Mouse (Mus musculus) embryonic facial prominence, embryonic 14.5 days (tissue): ENCODE measurements around the gene Samd14. TPM values are rescaled to one million over a fixed set of nuclear protein-coding genes. Genes with fewer than 3 reads are reported as not detected.

ENCODE experiments used
- ATAC-seq: fragments of 200-750 bp; cut with Nextera tagmentation; 2 replicates; pipeline ENCODE4 v1.8.0; 2017; ENCODE audit warnings: low read depth, moderate number of reproducible peaks, moderate TSS enrichment
- DNase-seq: peaks from one replicate; pipeline ENCODE4 v3.0.0-alpha.2; 2015; ENCODE audit warnings: low spot score
- H3K27ac ChIP-seq: fragments of 300-500 bp; sonication (generic); replicated peaks from 2 replicates; pipeline ENCODE4 v1.5.1; 2014; ENCODE audit warnings: low read depth, mild to moderate bottlenecking, low read length, moderate library complexity
- H3K27me3 ChIP-seq: fragments of 300-500 bp; sonication (generic); replicated peaks from 2 replicates; pipeline ENCODE4 v1.6.1; 2014; ENCODE audit warnings: low read length; ENCODE audit not compliant: control insufficient read depth, insufficient read depth
- H3K36me3 ChIP-seq: fragments of 300-500 bp; sonication (generic); 2 replicates; pipeline ENCODE4 v1.6.1; 2014; ENCODE audit warnings: low read length, mixed read lengths; ENCODE audit not compliant: control insufficient read depth, insufficient read depth
- H3K4me1 ChIP-seq: fragments of 300-500 bp; sonication (generic); 2 replicates; pipeline ENCODE4 v1.6.1; 2014; ENCODE audit warnings: antibody characterized with exemption, low read length; ENCODE audit not compliant: control insufficient read depth, insufficient read depth
- H3K4me2 ChIP-seq: fragments of 300-500 bp; sonication (generic); 2 replicates; pipeline ENCODE4 v1.6.1; 2014; ENCODE audit warnings: low read depth, mild to moderate bottlenecking, low read length, moderate library complexity, mixed read lengths
- H3K4me3 ChIP-seq: fragments of 300-500 bp; sonication (generic); 2 replicates; pipeline ENCODE4 v1.5.1; 2014; ENCODE audit warnings: low read depth, mild to moderate bottlenecking, low read length
- H3K9ac ChIP-seq: fragments of 300-500 bp; sonication (generic); 2 replicates; pipeline ENCODE4 v1.6.1; 2014; ENCODE audit warnings: low read depth, mild to moderate bottlenecking, low read length, moderate library complexity, mixed read lengths
- H3K9me3 ChIP-seq: fragments of 300-500 bp; sonication (generic); 2 replicates; pipeline ENCODE4 v1.6.1; 2016; ENCODE audit warnings: low read length; ENCODE audit not compliant: control insufficient read depth
- WGBS: fragments of 180-500 bp; shearing (Covaris S2); extraction: QIAGEN DNeasy Blood & Tissue Kit; methylation state at CpG from one replicate; pipeline ENCODE4 v1.1.7; 2014; 5-methylcytosine and 5-hydroxymethylcytosine counted together
- polyA plus RNA-seq: library from polyadenylated mRNA; unstranded; fragments of >200 nt; fragmentation: Nextera tagmentation; extraction: Ambion mirVana; gene quantifications from 2 replicates; pipeline ENCODE4 v1.2.1, GENCODE M21; 2014

Gene Samd14
- polyA plus RNA-seq, 1 experiment from 2014 or later: 21.9 TPM

DNA sequence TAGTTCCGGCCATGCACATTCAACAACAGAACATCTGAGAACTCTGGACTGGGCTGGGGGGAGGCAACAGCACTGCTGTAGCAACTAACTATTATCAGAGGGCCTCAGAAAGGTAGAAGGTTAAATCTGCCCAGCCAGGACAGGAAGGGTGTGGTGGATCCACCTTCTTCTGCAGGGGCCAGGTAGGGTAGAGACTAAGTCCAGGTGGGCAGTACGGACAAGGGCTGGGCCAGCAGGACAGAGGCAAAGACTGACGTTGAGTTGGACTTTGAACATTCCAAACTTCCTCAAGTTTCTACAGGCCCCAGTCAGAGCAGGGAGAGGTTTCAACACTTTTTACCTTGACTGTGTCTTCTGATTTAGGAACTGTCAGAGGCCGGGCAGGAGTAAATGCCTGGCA is 65.0 kb downstream of the Samd14 start:
- Histone ChIP-seq H3K4me3 (peak overlapping the region; percentile 58; the same call in 1 of the 2 replicates), H3K36me3 (no peaks in the 10 kb centered on the region), H3K4me2 (peak overlapping the region; percentile 96), H3K9ac (no peak overlapping the region), H3K27me3 (peaks cover 30% of the 10 kb centered on the region), H3K9me3 (no peaks in the 10 kb centered on the region), H3K27ac (no peak overlapping the region), H3K4me1 (peaks cover 13% of the 10 kb centered on the region)
- DNase-seq (no peak), ATAC-seq (no peak)
- 55% methylated on average over 4 of the region's 4 CpGs for WGBS

DNA sequence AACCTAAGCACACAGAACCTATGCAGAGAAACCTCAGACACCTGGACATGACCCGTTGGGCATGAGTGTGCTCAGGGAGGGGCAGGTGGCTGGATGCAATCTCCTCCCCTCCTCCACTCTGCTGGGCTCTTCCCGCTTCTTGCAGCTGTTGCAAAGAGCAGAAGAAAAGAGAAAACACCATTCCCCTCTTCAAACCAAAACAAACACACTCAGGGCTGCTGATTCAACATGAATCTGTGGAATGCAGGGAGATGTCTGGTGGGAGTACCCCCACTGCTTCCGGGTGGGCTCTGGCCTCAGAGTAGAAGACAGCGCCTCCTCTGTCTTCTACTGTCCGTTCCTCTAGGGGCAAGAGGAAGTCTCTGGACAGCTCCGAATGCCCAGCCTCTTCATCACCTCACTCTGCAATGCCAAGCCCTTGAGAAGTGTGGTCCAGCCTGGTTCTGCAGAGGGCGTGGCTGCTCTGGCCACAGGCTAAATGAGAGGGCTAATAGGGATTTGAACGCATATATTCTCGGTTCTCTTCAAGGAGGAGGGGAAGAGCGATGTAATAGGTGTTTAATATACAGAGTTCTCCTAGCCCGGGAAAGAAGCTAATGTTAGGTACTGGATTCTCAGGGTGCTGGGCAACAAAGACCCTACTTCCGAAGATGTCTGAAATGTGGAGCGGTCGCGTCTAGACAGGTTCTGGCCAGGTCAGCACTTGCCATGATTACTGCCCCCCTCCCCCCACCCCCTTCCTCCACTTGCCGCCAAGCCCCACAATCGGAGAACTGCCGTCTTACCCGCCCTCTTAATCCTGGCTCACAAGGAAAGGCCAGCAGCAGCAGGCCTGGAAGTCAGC is 65.7 kb downstream of the Samd14 start:
- Histone ChIP-seq H3K4me1 (peaks cover 13% of the 10 kb centered on the region), H3K27me3 (peaks cover 30% of the 10 kb centered on the region), H3K36me3 (no peaks in the 10 kb centered on the region), H3K4me3 (peak overlapping the region; percentile 58), H3K9ac (peak overlapping the region; percentile 64), H3K4me2 (peak overlapping the region; percentile 96), H3K9me3 (no peaks in the 10 kb centered on the region), H3K27ac (no peak overlapping the region)
- WGBS: 5% methylated on average over 19 of the region's 19 CpGs
- ATAC-seq: no peak
- no peak for DNase-seq

Other genes with a start within 250 kb of the Samd14 start
- not detected in 2 replicates for gene Tmem92, start 227.2 kb upstream of the Samd14 start, polyA plus RNA-seq
- 3,653 and 4,731 TPM in 2 replicates for gene Col1a1, start 73.7 kb upstream of the Samd14 start, polyA plus RNA-seq
- 0.25 and 0.61 TPM in 2 replicates for gene Hils1, start 42.3 kb upstream of the Samd14 start, polyA plus RNA-seq
- 18.6 and 19.5 TPM in 2 replicates for gene Sgca, start 33.6 kb upstream of the Samd14 start, polyA plus RNA-seq
- 16.0 and 16.1 TPM in 2 replicates for gene Ppp1r9b, start 18.8 kb upstream of the Samd14 start, polyA plus RNA-seq
- gene Pdk2, start 31.5 kb downstream of the Samd14 start, polyA plus RNA-seq: 37.8 and 41.6 TPM in 2 replicates
- 8.3 and 9.4 TPM in 2 replicates for gene Itga3, start 66.9 kb downstream of the Samd14 start, polyA plus RNA-seq
- gene Dlx3, start 110.2 kb downstream of the Samd14 start, polyA plus RNA-seq: 16.1 and 20.2 TPM in 2 replicates
- 3.1 and 3.2 TPM in 2 replicates for gene Dlx4, start 136.4 kb downstream of the Samd14 start, polyA plus RNA-seq